Mouse (Mus musculus) gastrocnemius, postnatal 4 days (tissue): ENCODE data around the gene Fbxw24. TPM values are rescaled to one million over a fixed set of nuclear protein-coding genes. Genes with fewer than 3 reads are reported as not detected.
"Not testable (repeated sequence)": the region's sequence is repeated elsewhere in the genome, so short reads cannot be mapped to it uniquely, and the experiment has no call there.

Experiments used
- DNase-seq, 2 experiments: peaks; one replicate each; pipeline ENCODE4 v3.0.0; 2021 to 2022; ENCODE audit warnings: low spot score in 2 of 2, mixed read lengths in 2 of 2
- long read RNA-seq, 2 experiments: library from polyadenylated mRNA; stranded (forward); transcript quantifications; one replicate each; pipeline ENCODE4 v2.0.0; 2021
- total RNA-seq, 2 experiments: library from RNA; stranded (reverse); gene quantifications; 2 replicates each; pipeline ENCODE4 v1.2.3; 2021

The Fbxw24 gene
- total RNA-seq = not detected
- long read RNA-seq, experiment 1 = 0 reads
- long read RNA-seq, experiment 2 = 0 reads

DNA sequence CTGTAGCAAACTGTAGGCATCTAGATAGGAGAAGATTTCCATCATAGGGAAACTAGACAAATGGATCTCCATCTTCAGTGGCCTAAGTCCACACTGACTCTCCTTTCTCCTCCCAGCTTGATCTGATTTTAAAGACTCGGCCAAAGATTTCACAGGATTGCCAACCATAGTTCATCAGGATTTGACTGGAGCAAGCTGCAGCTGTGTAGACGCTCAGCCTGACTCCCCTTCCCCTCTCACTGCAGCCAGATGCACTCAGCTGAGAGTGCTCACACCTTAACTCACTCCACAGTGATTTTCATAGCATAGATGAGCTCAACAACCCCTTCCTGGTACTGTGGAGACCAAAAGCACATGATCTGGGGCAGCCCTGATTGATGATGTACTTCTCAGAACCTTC lies at the start of gene Fbxw24:
TSS of gene Fbxw24 (minus strand) at position 101 of the 400 bp plus-strand sequence.
- not testable (repeated sequence) for DNase-seq

DNA sequence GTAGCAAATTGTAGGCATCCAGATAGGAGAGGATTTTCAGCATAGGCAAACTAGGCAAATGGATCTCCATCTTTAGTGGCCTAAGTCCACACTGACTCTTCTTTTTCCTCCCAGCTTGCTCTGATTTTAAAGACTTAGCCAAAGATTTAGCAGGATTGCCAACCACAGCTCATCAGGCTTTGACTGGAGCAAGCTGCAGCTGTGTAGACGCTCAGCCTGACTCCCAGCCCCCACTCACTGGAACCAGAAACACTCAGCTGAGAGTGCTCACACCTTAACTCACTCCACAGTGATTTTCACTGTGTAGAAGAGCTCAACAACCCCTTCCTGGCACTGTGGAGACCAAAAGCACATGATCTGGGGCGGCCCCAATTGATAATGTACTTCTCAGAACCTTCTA lies 38.7 kb upstream of the Fbxw24 start, which contains the start of gene Fbxw25:
TSS of gene Fbxw25 (minus strand) at position 101 of the 400 bp plus-strand sequence.
- DNase-seq = not testable (repeated sequence)

DNA sequence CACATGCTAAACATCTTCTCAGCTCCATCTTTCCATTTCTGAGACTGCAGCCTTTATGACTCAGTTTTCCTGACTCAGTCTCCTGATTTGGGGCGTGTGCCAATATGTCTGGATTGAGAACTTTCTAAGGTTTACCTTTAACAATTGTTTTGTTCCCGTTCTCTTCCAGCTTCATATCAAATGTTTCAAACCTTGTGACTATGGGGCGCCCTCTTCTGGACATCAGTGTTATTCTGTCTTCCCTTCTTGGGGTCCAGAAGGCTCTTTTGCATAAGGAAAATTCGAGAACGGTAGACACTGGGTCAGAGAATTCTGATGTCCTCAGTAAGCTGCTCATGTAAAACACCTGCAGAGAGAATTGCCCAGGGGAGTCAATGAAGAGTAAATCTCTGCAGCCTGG lies 19.0 kb downstream of the Fbxw24 start:
- not testable (repeated sequence) for DNase-seq

DNA sequence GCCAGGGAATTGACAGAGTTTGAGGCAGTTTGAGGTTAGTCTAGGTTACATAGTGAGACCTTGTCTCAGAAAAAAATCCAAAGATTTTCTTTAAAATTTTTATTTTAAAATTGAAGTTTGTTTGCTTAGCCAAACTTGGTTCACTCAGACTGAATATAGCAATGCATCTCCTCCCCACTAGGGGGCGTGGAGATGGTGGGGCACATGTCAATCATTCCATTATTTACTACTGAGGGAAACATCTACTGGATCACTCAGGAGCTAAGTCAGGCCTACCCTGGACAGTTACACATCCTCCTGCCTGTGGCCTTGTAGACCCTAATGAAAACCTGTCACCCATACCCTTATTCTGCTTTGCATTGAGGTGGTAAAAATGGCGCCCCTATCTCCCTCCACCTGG lies 23.7 kb downstream of the Fbxw24 start:
- not testable (repeated sequence) for DNase-seq

DNA sequence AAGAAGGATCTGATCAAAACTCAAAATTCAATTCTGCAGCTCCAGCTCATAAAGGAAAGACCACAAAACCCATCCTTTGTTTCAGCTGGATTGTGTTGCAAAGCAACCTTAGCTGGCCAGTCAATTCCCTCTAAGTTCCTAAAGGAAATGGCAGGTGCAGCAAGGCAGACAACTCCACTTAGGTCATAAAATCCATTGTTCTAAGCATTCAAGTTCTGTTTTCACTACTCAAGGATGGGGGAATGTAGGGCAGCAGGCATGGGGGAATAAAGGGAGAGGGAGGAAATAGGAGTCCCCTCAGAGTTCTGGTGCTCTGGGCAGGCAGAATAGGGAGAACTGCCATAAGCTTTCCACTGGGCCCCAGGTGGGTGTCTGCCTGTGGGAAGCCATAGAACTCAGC lies 28.6 kb downstream of the Fbxw24 start:
- DNase-seq = no peak

DNA sequence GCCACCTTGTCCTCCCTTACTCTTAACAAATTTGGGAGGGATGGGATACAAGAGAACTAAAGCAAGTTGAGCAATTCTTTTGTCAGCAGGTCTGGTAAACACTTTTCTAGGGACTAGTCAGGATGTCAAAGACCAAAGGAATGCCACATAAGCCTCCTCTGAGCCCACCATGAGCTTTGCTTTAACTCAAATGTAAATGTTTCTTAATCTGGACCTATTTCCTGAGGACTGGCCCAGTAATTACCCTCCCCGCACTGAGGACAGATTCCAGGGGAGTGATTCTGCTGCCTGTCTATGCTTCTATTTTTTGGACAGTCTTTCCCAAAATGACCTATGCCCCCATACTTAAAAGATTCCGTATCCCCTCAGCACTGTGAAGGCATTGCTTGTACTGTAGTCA lies 31.0 kb downstream of the Fbxw24 start:
- DNase-seq = no peak

DNA sequence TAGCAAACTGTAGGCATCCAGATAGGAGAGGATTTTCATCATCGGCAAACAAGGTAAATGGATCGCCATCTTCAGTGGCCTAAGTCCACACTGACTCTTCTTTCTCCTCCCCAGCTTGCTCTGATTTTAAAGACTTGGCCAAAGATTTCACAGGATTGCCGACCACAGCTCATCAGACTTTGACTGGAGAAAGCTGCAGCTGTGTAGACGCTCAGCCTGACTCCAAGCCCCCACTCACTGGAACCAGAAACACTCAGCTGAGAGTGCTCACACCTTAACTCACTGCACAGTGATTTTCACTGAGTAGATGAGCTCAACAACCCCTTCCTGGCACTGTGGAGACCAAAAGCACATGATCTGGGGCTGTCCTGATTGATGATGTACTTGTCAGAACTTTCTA lies 57.7 kb downstream of the Fbxw24 start, which contains the start of gene Fbxw15:
TSS of gene Fbxw15 (minus strand) at position 101 of the 400 bp plus-strand sequence.
- DNase-seq = not testable (repeated sequence)

DNA sequence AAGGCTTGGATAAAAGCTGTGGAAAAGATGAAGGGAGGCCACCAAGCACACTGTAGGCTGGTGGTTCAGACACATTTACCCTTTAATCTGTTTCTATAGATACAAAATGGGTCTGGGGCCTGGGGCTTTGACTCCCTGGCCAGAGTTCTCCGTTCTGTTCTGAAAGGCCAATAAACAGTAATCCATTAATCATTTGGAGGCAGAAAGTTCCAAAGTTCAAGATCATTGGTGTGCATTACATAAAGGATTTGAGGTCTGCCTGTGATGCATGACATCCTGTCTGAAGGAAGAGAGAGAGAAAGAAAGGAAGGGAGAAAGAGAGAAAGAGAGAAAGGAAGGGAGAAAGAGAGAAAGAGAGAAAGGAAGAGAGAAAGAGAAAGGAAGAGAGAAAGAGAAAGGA lies 60.3 kb downstream of the Fbxw24 start:
- DNase-seq = no peak

DNA sequence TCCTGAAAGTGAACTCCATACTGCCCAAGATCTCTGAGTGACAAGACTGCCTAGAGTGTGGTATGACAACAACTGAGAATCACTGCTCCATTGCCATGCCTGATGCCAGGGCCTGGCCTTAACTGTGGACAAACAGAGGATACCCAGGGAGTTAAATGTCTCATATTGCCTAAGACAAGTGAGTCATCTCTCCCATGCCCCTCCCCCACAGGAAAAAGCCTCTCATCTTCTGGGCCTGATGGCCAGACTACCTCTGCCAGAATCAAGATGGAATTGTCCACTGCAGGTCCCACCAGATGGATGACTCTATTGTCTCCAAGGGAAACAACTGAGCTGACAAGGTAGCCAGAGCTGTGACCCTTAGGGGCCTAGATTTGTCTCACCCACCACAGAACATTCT lies 63.8 kb downstream of the Fbxw24 start:
- not testable (repeated sequence) for DNase-seq

DNA sequence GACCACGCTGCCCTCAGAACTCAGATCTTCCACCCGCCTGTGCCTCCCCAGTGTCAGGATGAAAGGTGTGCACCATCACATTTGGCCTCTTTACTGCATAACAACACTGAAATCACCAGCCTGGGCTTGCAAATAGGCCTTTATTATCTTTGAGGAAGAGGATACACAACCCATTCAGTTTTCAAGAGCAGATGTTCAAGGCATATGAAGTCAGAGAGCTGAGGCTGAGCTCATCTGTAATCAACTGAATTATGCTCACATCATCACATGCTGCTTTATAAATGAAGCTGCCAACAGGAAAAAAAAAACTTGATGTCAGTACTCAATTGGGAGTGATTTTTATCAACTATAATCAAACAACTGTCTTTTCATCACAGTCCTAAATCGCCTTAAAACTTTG lies 73.4 kb downstream of the Fbxw24 start:
- no peak for DNase-seq

Other genes with a start within 250 kb of the Fbxw24 start
- gene Fbxw22, start 221.8 kb downstream of the Fbxw24 start, total RNA-seq = not detected
- gene Fbxw16, start 176.9 kb downstream of the Fbxw24 start, total RNA-seq = not detected
- gene Fbxw19, start 130.2 kb downstream of the Fbxw24 start, total RNA-seq = not detected
- gene Fbxw15, start 57.8 kb downstream of the Fbxw24 start, total RNA-seq = not detected
- gene Fbxw25, start 38.6 kb upstream of the Fbxw24 start, total RNA-seq = not detected
- not detected for gene Fbxw18, start 76.6 kb upstream of the Fbxw24 start, total RNA-seq
- gene Fbxw26, start 120.0 kb upstream of the Fbxw24 start, total RNA-seq = not detected
- gene Fbxw27, start 164.6 kb upstream of the Fbxw24 start, total RNA-seq = not detected
- not detected for gene Spink8, start 186.2 kb upstream of the Fbxw24 start, total RNA-seq
- 10 to 100 TPM; 24.2 to 30.3 TPM for gene Nme6, start 206.7 kb upstream of the Fbxw24 start, total RNA-seq
- 1 to 10 TPM in 1 of 2 experiments, under 1 TPM in 1; 0.39 to 1.4 TPM for gene Camp, start 223.6 kb upstream of the Fbxw24 start, total RNA-seq
- gene Cdc25a, start 249.5 kb upstream of the Fbxw24 start, total RNA-seq = 10 to 100 TPM; 13.9 TPM